Mouse (Mus musculus): ENCODE data around the gene Mical1. TPM values are rescaled to one million over a fixed set of nuclear protein-coding genes. Genes with fewer than 3 reads are reported as not detected.
"Not testable (repeated sequence)": the region's sequence is repeated elsewhere in the genome, so short reads cannot be mapped to it uniquely, and the experiment has no call there.

The Mical1 gene
- total and polyA plus RNA-seq, 3 experiments = 23.0 to 67.4 (median 36.3) TPM

- H3K4me1 ChIP-seq (ENCODE audit: control insufficient read depth in 1 of 2, insufficient read depth in 2 of 2); H3K36me3 ChIP-seq (replicated peaks in 1 of 2; ENCODE audit: control insufficient read depth in 1 of 2, insufficient read depth in 1 of 2, low read length in 1 of 2); H3K9ac ChIP-seq (ENCODE audit: insufficient read depth, low read depth); H3K4me3 ChIP-seq (replicated peaks in 1 of 3; ENCODE audit: low read depth in 2 of 3, low read length in 2 of 3, poor library complexity in 1 of 3); H3K79me2 ChIP-seq (replicated peaks; ENCODE audit: control insufficient read depth, extremely low read depth, insufficient read depth, poor library complexity, severe bottlenecking); H3K9me3 ChIP-seq (replicated peaks; ENCODE audit: low read length); H3K27me3 ChIP-seq (replicated peaks); dilution Hi-C loops (cut with MboI; ENCODE audit: extremely low pct_ligation_motif_present, extremely low pct_unique_long_range_greater_than_20kb, low sequenced_read_pairs); H3K27ac ChIP-seq (ENCODE audit: insufficient read depth, low read depth); H3K4me2 ChIP-seq (ENCODE audit: insufficient read depth, low read depth, poor library complexity, severe bottlenecking): not testable (repeated sequence)
- TF ChIP-seq SMC3 (IDR thresholded peaks at IDR 0.05; ENCODE audit: low read depth, low read length) (peak; percentile 93), MYC (IDR thresholded peaks at IDR 0.05; ENCODE audit: low read depth, low read length) (0 out of 2 replicates have a peak, but pooled peaks have one; percentile 61), CTCF (conservative IDR thresholded peaks at IDR 0.05 in 1 of 2, IDR thresholded peaks at IDR 0.05 in 1 of 2; ENCODE audit: low read depth in 2 of 2, low read length in 2 of 2) (peak; percentile 30 to 91; a peak in 3 of 4 replicates), NELFE (IDR thresholded peaks at IDR 0.05; ENCODE audit: low read depth, low read length) (peak; percentile 31; the same call in 1 of the 2 replicates), NRF1 (IDR thresholded peaks at IDR 0.05; ENCODE audit: low read depth, low read length) (peak; percentile 16; the same call in 1 of the 2 replicates), RAD21 (IDR thresholded peaks at IDR 0.05; ENCODE audit: low read depth, low read length) (peak; percentile 83), ZC3H11A (IDR thresholded peaks at IDR 0.05; ENCODE audit: low read depth, low read length) (peak; percentile 68)
- DNase-seq (ENCODE audit: extremely low read depth) = peak; percentile 75
- in situ Hi-C loops (cut with MboI; ENCODE audit: low pct_ligation_motif_present, low pct_unique_long_range_greater_than_20kb, low sequenced_read_pairs) = loop anchor here (10.0 to 25.0 kb wide), 4 partner anchors 61 to 501 kb away; partner anchors contain the start of genes Cep57l1 and Sesn1
Measured at GRCm38 (mm10) chr10:41505446-41505845, 29.3 kb downstream of the Mical1 start.

GRCm38 (mm10) chr10:41509160-41509559, 33.0 kb downstream of the Mical1 start:
- Histone ChIP-seq H3K4me1 (ENCODE audit: control insufficient read depth in 1 of 2, insufficient read depth in 2 of 2) (peaks cover 0 to under 1% of the 10 kb centered on the region in 2 experiments; a peak in 2 of 4 replicates), H3K4me3 (replicated peaks in 1 of 3; ENCODE audit: low read depth in 2 of 3, low read length in 2 of 3, poor library complexity in 1 of 3) (no peak overlapping the region), H3K27me3 (replicated peaks) (no peaks in the 10 kb centered on the region), H3K36me3 (replicated peaks in 1 of 2; ENCODE audit: control insufficient read depth in 1 of 2, insufficient read depth in 1 of 2, low read length in 1 of 2) (no peaks in the 10 kb centered on the region), H3K27ac (ENCODE audit: insufficient read depth, low read depth) (no peak overlapping the region), H3K9me3 (replicated peaks; ENCODE audit: low read length) (no peaks in the 10 kb centered on the region), H3K4me2 (ENCODE audit: insufficient read depth, low read depth, poor library complexity, severe bottlenecking) (no peak overlapping the region), H3K9ac (ENCODE audit: insufficient read depth, low read depth) (no peak overlapping the region), H3K79me2 (replicated peaks; ENCODE audit: control insufficient read depth, extremely low read depth, insufficient read depth, poor library complexity, severe bottlenecking) (no peaks in the 10 kb centered on the region)
- peak; percentile 87 for TF ChIP-seq RAD21 (IDR thresholded peaks at IDR 0.05; ENCODE audit: low read depth, low read length)
- no peak for TF ChIP-seq USF1 (IDR thresholded peaks at IDR 0.05; ENCODE audit: low read depth, low read length)
- no peak for TF ChIP-seq ELF1 (IDR thresholded peaks at IDR 0.05; ENCODE audit: low read depth, low read length)
- TF ChIP-seq CTCF (conservative IDR thresholded peaks at IDR 0.05 in 1 of 2, IDR thresholded peaks at IDR 0.05 in 1 of 2; ENCODE audit: low read depth in 2 of 2, low read length in 2 of 2) = peak; percentile 30 to 87; a peak in 3 of 4 replicates
- TF ChIP-seq ZMIZ1 (IDR thresholded peaks at IDR 0.05; ENCODE audit: low read depth, low read length) = no peak
- TF ChIP-seq JUN (IDR thresholded peaks at IDR 0.05; ENCODE audit: insufficient read depth, low read depth, low read length) = no peak
- peak; percentile 91 for TF ChIP-seq SMC3 (IDR thresholded peaks at IDR 0.05; ENCODE audit: low read depth, low read length)
- no peak for TF ChIP-seq CHD1 (IDR thresholded peaks at IDR 0.05; ENCODE audit: low read depth, low read length)
- TF ChIP-seq E2F4 (IDR thresholded peaks at IDR 0.05; ENCODE audit: insufficient replicate concordance, low read depth, low read length) = no peak
- peak; percentile 54 for TF ChIP-seq ZC3H11A (IDR thresholded peaks at IDR 0.05; ENCODE audit: low read depth, low read length)
- TF ChIP-seq MAX (IDR thresholded peaks at IDR 0.05; ENCODE audit: low read length) = no peak
- DNase-seq (ENCODE audit: extremely low read depth) = no peak
- dilution Hi-C loops (cut with MboI; ENCODE audit: extremely low pct_ligation_motif_present, extremely low pct_unique_long_range_greater_than_20kb, low sequenced_read_pairs) (no loop called here), in situ Hi-C loops (cut with MboI; ENCODE audit: low pct_ligation_motif_present, low pct_unique_long_range_greater_than_20kb, low sequenced_read_pairs) (loop anchor here (10.0 to 25.0 kb wide), 4 partner anchors 64 to 504 kb away; partner anchors contain the start of genes Cep57l1 and Sesn1)

Data from CH12.LX (cell line).